Mouse (Mus musculus) heart, adult 2 months (tissue): Measurements from ENCODE around the gene Klf12. TPM values are rescaled to one million over a fixed set of nuclear protein-coding genes. Genes with fewer than 3 reads are reported as not detected.
A peak's percentile ranks its signal among the peaks of the same experiment; 100 is the strongest.

Experiments used
- DNase-seq, 2 experiments: peaks; one replicate each; pipeline ENCODE4 v3.0.0; 2021
- H3K27ac ChIP-seq: fragments of 200-600 bp; 2 replicates; pipeline ENCODE4 v1.8.1; 2022
- H3K27me3 ChIP-seq: fragments of 200-500 bp; 2 replicates; pipeline ENCODE4 v1.6.1; 2012; ENCODE audit warnings: mild to moderate bottlenecking, low read length, inconsistent platforms, mixed read lengths; ENCODE audit not compliant: control insufficient read depth, insufficient read depth
- H3K36me3 ChIP-seq: fragments of 200-500 bp; 2 replicates; pipeline ENCODE4 v1.6.1; 2012; ENCODE audit warnings: low read length, inconsistent platforms; ENCODE audit not compliant: control insufficient read depth, insufficient read depth
- H3K4me1 ChIP-seq: fragments of 200-500 bp; 2 replicates; pipeline ENCODE4 v1.6.1; 2011; ENCODE audit warnings: low read length; ENCODE audit not compliant: control insufficient read depth, insufficient read depth
- H3K4me3 ChIP-seq: fragments of 200-600 bp; 2 replicates; pipeline ENCODE4 v1.8.1; 2022
- H3K79me2 ChIP-seq: fragments of 200-500 bp; replicated peaks from 2 replicates; pipeline ENCODE4 v1.6.1; 2012; ENCODE audit warnings: mild to moderate bottlenecking, inconsistent platforms, low read length, moderate library complexity, mixed read lengths; ENCODE audit not compliant: control insufficient read depth, insufficient read depth
- H3K9ac ChIP-seq: fragments of 200-500 bp; 2 replicates; pipeline ENCODE4 v1.6.1; 2012; ENCODE audit warnings: low read depth, mild to moderate bottlenecking, control low read depth, inconsistent platforms, low read length, mixed read lengths
- CTCF ChIP-seq: fragments of 200-600 bp; IDR thresholded peaks from 2 replicates; pipeline ENCODE4 v1.8.1; 2022; ENCODE audit warnings: antibody characterized with exemption, mild to moderate bottlenecking, moderate library complexity
- EP300 ChIP-seq: fragments of 200-500 bp; IDR thresholded peaks from 2 replicates; pipeline ENCODE4 v1.6.1; 2011; ENCODE audit warnings: low read depth, low read length, control low read depth; ENCODE audit not compliant: insufficient read depth
- POLR2A ChIP-seq: fragments of 200-500 bp; IDR thresholded peaks from 2 replicates; pipeline ENCODE4 v1.6.1; 2011; ENCODE audit warnings: mild to moderate bottlenecking, low read depth, low read length, control low read depth; ENCODE audit not compliant: insufficient read depth
- WGBS: fragments of 180-500 bp; shearing (Covaris S2); methylation state at CpG from one replicate; pipeline ENCODE4 v1.1.7; 2018; 5-methylcytosine and 5-hydroxymethylcytosine counted together
- intact Hi-C: fragments of 180-260 bp; cut with DNase I; formaldehyde crosslinking; loops from one replicate; pipeline ENCODE4 v1.15.1; 2025
- polyA plus RNA-seq: library from polyadenylated mRNA; depleted of rRNA; stranded (reverse); fragments of >200 nt; gene quantifications from 2 replicates; pipeline ENCODE4 v1.2.3, GENCODE M21; 2012
- total RNA-seq, 2 experiments: library from RNA; stranded (reverse); gene quantifications; 2 replicates each; pipeline ENCODE4 v1.2.3; 2021

The Klf12 gene
- total and polyA plus RNA-seq, 3 experiments, result 8.6 to 15.8 (median 15.3) TPM

DNA sequence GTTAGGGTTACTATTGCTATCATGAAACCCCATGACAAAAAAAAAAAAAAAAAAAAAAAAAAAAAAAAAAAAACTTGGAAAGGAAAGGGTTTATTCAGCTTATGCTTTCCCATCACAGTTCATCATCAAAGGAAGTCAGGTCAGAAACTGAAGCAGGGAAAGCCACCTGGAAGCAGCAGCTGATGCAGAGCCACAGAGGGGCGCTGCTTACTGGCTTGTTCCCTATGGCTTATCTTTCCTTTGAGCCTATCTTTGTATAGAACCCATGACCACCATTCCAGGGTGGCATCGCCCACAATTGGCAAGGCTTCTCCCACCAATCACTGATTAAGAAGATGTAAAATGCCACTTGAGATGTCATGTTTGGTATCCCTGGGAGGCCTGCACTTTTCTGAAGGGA, 119.4 kb downstream of the Klf12 start:
- Histone ChIP-seq H3K4me1 (no peaks in the 10 kb centered on the region; the same call in 1 of the 2 replicates), H3K36me3 (no peaks in the 10 kb centered on the region; the same call in 1 of the 2 replicates), H3K9ac (no peak overlapping the region), H3K27ac (no peak overlapping the region), H3K27me3 (no peaks in the 10 kb centered on the region), H3K4me3 (no peak overlapping the region), H3K79me2 (peaks cover 1% of the 10 kb centered on the region; the same call in 1 of the 2 replicates)
- no peak for DNase-seq
- intact Hi-C loops, result no loop called here
- TF ChIP-seq EP300 (no peak), POLR2A (no peak), CTCF (no peak)
- WGBS, result 85% methylated on average over 2 of the region's 2 CpGs

DNA sequence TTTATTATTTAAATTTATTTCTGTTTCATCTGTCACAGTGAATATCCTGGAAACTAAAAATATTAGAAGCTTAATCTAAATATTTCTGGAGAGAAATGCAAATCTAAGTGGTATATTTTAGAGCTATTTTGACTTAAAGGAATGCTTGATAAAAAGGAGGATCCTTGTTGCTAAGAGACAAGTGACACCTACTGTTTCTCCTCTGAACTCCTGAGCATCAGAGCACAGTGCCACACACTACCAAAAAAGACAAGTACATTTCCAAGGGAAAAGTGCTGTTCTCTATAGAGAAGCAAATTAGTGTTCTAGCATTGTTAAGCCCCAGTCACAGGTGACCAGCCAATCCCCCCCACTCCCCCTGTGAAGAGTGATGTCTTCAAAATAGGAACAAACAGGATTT, 127.8 kb downstream of the Klf12 start:
- TF ChIP-seq POLR2A (no peak), CTCF (no peak), EP300 (no peak)
- Histone ChIP-seq H3K4me1 (no peaks in the 10 kb centered on the region; the same call in 1 of the 2 replicates), H3K4me3 (no peak overlapping the region), H3K79me2 (peaks cover 1% of the 10 kb centered on the region), H3K27ac (no peak overlapping the region), H3K27me3 (no peaks in the 10 kb centered on the region), H3K36me3 (no peaks in the 10 kb centered on the region), H3K9ac (no peak overlapping the region)
- DNase-seq, result no peak
- intact Hi-C loops, result no loop called here

DNA sequence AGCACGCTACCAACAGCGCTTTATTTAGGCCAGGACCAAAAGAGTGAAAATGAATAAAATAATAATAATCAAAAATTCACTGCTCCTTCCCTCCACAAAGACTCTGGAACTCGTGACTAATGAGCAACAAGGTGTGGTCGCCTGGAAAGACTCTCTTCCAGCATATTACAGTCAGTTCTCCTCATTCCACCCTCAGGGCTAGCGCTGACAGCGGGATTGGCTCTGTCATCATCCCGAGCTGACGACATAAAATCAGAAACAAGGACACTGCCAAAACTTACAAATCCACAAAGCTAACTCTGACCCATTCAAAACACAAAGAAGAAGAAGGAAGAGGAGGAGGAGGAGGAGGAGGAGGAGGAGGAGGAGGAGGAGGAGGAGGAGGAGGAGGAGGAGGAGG, 136.8 kb downstream of the Klf12 start:
- no peak overlapping the region for H3K4me3 ChIP-seq
- no peaks in the 10 kb centered on the region for H3K4me1 ChIP-seq
- no peaks in the 10 kb centered on the region for H3K27me3 ChIP-seq
- TF ChIP-seq EP300, result no peak
- no peak for TF ChIP-seq POLR2A
- TF ChIP-seq CTCF, result no peak
- WGBS, result 86% methylated on average over 8 of the region's 8 CpGs
- no peaks in the 10 kb centered on the region for H3K36me3 ChIP-seq
- intact Hi-C loops, result no loop called here
- H3K27ac ChIP-seq, result no peak overlapping the region
- H3K79me2 ChIP-seq, result no peaks in the 10 kb centered on the region
- peak in 1 of 2 experiments; percentile 5 for DNase-seq
- H3K9ac ChIP-seq, result no peak overlapping the region

DNA sequence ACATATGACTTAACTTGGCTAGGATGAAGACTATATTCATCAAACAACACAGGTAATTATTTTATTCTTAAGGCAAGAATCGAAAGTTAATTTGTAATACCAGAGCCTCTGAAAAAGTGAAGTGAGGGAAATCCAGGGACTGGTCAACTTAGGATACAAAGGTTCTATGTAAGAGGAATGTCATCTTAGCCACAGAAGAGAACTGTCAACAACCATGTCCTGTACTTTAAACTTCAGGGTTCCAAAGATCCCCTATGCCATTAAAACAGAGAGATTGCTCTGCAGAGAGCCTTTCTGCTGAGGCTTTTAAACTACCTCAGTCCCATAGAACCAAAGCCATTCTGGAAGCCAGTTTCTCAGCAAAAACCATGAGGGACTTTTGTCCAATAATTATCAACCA, 144.1 kb downstream of the Klf12 start:
- Histone ChIP-seq H3K27ac (no peak overlapping the region), H3K4me3 (no peak overlapping the region), H3K79me2 (no peaks in the 10 kb centered on the region), H3K27me3 (no peaks in the 10 kb centered on the region), H3K36me3 (no peaks in the 10 kb centered on the region; the same call in 1 of the 2 replicates), H3K4me1 (no peaks in the 10 kb centered on the region), H3K9ac (no peak overlapping the region)
- TF ChIP-seq EP300, result no peak
- TF ChIP-seq POLR2A, result no peak
- no peak for TF ChIP-seq CTCF
- intact Hi-C loops, result no loop called here
- 89% methylated on average over 1 of the region's 1 CpGs for WGBS
- DNase-seq, result no peak

DNA sequence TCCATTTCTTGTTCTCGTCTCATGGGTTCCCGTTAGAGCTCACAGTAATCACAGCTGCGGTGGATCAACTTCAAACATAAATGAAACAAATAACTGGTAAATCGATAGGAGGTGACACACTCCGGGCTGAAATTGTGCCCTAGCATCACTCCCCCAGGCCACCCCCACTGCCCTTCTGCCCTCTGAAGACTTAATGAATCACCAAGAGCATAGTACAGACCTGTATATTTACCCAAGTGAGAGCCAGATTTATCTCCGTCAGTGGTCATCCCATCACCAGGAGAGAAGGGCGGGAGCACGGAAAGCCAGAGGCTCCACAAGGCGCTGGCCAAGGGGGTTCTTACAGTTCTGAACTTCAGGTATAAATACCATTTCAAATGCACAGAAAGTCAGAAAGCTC, 150.2 kb downstream of the Klf12 start:
- Histone ChIP-seq H3K27ac (no peak overlapping the region), H3K36me3 (no peaks in the 10 kb centered on the region), H3K79me2 (no peaks in the 10 kb centered on the region), H3K9ac (no peak overlapping the region), H3K27me3 (no peaks in the 10 kb centered on the region), H3K4me3 (no peak overlapping the region), H3K4me1 (no peaks in the 10 kb centered on the region)
- TF ChIP-seq POLR2A, result no peak
- TF ChIP-seq CTCF, result no peak
- no peak for TF ChIP-seq EP300
- intact Hi-C loops, result no loop called here
- WGBS, result 93% methylated on average over 9 of the region's 9 CpGs
- no peak for DNase-seq

DNA sequence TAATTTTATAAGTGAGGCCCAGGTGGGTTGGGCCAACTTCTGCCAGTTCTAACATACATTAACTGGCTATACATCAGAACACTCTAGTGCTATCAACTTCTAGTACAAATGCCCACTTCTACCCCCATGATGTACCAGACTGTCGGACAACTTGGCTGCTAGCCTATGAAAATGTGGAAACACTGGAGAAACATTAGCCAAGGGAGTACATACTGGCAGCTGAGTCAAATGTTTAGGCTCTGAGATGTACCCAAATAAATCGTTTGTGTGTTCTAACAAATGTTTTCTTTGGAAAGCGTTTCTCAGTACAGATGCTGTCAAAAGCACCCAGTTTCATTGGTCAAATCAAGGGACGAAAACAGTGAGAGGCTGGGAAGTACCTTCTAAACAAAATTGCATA, 152.0 kb downstream of the Klf12 start:
- 73% methylated on average over 4 of the region's 4 CpGs for WGBS
- H3K27me3 ChIP-seq, result no peaks in the 10 kb centered on the region
- no peak overlapping the region for H3K27ac ChIP-seq
- no peaks in the 10 kb centered on the region for H3K36me3 ChIP-seq
- H3K9ac ChIP-seq, result no peak overlapping the region
- intact Hi-C loops, result no loop called here
- no peak for DNase-seq
- no peak overlapping the region for H3K4me3 ChIP-seq
- no peaks in the 10 kb centered on the region for H3K79me2 ChIP-seq
- no peaks in the 10 kb centered on the region for H3K4me1 ChIP-seq
- no peak for TF ChIP-seq EP300
- no peak for TF ChIP-seq CTCF
- no peak for TF ChIP-seq POLR2A

DNA sequence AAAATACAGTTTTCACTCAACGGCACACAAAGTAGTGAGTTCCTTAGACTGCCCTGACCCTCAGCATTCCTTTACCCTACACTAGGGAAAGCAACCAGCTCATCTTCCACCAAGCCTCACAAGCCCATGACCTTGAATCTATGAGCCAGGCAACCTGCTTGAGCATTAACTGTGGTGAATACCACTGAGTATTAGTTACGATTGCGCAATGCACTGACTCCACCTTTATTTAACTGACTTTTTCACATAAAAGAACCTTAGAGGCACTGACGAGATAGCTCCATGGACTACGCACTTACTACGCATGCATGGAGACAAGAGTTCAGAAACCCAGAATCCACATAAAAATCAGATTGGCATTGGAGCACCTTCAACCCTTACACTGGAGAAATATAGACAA, 158.4 kb downstream of the Klf12 start:
- Histone ChIP-seq H3K4me3 (no peak overlapping the region), H3K36me3 (peaks cover 2% of the 10 kb centered on the region), H3K9ac (no peak overlapping the region), H3K27ac (no peak overlapping the region), H3K4me1 (no peaks in the 10 kb centered on the region; the same call in 1 of the 2 replicates), H3K27me3 (no peaks in the 10 kb centered on the region), H3K79me2 (no peaks in the 10 kb centered on the region)
- intact Hi-C loops, result no loop called here
- DNase-seq, result no peak
- 96% methylated on average over 6 of the region's 6 CpGs for WGBS
- TF ChIP-seq POLR2A (no peak), CTCF (no peak), EP300 (no peak)
